Mouse (Mus musculus) v-Abl transformed pro-B cells (cell line): ENCODE data around the gene Fchsd2.

ENCODE experiments used
- in situ Hi-C, 2 experiments: fragments of 400-800 bp; cut with MboI; formaldehyde crosslinking; loops; one replicate each; pipeline ENCODE4 v1.15.1; 2025; ENCODE audit not compliant: unreplicated experiment in 2 of 2

Gene Fchsd2

DNA sequence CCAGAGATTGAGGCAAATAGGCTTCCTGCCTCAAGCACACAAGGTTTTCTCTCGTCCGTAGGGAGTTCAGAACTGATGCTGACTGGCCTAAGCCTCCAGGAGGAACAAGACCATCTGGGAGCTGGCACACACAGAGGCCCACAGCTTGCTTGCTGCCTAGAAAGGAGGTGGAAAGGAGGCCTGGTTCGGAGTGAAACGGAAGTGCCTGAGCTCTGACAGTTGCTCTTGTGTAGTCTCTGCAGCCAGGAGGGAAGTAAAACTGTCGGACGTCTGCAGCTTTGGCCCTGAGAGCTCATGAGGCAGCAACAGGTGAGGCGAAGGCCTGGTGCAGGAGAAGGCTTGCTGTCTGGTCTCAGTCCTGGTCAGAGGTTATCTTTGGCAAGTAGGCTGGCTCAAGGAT lies at the start of gene Fchsd2:
TSS of gene Fchsd2 (plus strand) at position 246 of the 400 bp plus-strand sequence.
- in situ Hi-C loops = no loop called here

DNA sequence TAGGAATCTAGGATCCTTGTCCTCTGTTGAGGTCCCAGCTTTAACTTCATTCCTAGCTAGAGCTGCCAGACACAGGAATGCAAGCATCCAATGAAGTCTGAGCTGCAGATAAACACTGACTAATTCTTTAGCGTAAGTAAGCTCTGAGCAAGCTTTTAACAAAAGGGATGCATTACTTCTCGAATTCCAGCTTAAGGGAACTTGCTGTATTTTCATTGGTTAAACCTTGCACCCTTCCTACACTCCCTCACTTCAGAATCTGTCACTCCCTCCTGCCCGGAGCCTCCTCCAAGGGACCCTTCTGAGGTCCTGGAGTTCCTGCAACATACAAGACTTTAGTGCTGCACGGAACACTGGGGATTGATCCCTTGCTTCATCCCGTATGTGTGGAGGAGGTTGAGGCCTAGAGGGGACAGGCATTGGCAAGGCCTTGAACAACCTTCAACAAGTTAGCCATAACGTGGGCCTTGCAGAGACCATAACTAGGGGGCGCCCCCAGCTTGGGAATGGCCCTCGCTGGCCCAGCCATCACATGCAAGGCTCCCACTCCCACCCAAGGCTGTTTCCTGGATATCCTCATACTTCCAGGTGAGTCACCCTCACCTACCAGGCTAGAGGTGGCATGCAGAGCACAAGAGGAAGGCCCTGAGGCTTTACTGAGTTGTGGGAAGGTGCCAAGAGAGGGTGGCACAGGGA lies 48.7 kb upstream of the Fchsd2 start:
- in situ Hi-C loops = loop anchor here in 1 of 2 experiments (25.0 kb wide), 1 partner anchor 1043 kb away; the partner anchor contains the start of gene Trpc2

DNA sequence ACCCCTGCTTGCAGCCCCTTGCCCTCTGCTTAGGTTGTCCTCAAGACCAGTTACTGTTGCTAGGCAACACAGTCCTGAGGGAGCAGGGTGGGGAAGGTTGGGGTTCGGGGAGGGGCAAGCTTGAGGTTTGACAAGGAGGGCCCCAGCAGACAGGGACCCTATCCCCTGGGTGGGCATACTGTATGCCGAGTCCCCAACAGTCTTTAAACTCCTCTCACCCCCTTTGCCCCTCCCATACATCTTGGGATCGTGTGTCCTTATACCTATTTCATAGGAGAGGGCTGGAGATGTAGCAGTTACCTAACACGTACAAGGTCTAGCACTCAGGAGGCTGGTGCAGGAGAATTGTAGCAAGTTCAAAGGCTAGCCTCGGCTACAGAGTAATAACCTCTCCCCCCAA lies 44.4 kb upstream of the Fchsd2 start:
- in situ Hi-C loops = loop anchor here (5.0 to 25.0 kb wide), 5 partner anchors 51 to 1039 kb away; partner anchors contain the start of gene Trpc2 (in 1 of the 2)

DNA sequence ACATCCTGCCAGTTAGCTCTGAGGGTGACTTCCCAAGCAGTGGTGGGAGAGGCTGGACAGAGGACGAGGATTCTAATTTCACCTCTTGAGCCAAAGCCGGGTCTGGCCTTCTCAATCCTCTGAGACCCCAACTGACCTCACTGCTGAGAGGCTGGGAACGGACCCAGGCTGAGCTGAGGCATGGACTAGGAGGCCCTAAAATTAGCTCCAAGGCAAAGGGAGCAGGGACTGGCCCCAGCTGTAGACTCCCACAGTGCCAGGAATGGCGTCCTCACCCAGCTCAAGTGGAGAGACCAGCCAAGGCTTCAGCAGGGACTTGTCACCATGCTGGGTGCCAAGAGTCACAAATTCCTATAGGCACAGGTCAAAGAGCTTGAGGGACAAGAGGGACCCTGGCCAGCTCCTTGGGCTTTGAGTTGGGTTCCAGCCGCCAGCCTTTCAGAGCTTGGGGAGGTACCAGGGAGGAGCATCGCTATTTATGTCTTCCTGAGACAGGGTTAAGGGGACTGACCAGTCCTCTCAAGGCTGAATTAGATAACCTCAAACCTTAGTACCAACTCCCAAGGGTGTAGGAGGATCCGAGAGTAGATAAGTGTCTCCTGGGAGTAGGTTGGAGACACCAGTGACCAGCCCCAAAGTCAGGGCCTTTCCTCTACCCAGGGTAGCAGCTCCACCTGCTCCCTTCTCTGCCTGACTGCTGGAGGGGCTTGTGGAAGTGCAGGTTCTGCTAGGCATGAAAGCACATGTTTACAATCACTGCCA lies 43.2 kb upstream of the Fchsd2 start:
- in situ Hi-C loops = loop anchor here (5.0 to 25.0 kb wide), 5 partner anchors 52 to 1038 kb away; partner anchors contain the start of gene Trpc2 (in 1 of the 2)

DNA sequence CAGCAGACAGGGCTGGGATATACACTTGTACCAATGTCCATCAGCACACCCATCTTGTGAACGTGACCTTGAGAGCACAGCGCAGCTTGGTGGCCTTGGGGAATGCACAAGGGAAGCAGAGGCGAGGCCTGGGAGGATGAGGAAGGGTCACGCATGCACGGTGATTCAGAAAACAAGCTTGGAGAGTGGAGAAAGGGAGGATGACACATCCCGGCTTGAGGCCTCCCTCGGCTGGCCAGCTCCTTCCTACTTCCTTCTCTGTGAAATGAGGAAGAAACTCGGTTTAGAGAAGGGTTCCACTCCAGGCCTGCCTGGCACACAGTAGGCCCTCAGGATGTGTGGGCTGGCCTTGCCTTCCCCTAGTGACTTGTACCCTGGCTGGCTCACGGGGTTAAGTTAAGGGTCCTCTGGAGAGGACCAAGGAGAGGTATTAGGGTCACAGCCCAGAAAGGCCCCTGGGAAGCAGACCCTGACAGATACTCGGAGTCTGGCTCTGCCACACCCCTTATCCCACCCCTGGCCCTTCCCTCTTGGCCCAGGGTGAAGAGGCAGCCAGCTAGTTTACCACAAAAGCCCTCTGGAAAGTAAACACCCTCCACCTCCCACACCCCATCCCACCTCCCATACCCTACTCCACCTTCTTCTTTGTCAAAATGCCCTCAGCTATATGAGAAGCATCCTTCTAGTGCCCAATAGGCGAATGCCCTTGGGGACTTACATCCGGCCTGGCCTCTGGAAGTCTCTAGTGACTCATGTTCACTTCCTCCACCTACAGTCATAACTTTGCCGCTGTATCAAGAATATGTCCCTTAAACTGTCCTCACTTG lies 41.7 kb upstream of the Fchsd2 start:
- in situ Hi-C loops = no loop called here

DNA sequence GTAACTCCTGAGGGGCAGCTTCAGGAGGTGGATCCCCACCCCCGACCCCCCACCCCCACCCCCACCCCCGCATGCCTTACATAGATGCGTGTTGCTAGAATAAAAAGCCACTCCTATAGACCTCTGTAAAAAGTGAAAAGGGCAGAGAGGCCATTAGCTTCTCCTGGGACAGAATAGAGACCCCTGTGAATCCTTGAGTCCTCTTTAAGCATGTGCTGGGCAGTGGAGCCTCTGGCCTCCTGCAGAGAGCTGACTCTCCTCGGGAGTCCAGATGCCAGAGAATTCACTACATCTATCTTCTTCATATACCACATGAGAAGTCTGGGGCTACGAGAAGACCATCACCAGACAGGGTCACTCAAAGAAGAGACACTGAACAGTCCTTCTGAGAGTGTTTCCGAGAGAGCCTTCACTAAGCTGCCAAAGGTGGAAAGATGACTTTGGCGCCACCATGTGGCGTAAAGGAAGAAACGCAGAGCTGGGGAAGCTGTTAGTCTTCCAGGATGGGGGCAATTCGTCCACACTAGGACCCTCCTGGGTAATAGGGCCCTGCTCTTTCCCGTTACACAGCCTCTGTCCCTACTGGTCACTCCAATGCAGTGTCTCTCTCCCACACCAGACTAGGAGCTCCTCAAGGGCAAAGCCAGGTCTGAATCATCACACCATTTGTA lies 41.0 kb upstream of the Fchsd2 start:
- in situ Hi-C loops = no loop called here

DNA sequence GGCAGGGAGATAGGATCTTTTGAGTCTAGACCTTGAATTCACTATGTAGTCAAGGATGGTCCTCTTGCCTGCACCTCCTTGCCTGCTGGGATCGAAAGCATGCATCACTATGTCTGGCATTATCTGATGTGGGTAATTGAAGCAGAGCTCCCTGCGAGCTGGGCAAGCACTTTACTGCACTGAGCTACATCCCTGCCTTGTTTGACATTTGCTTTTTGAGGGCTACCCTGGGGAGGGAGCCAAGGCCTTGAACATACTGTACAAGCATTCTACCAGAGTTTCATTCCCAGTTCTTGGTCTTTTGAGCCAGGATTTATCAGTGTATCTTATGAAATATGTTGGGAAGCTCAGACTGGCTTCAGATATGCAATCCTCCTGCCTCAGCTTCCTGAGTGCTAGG lies 39.5 kb upstream of the Fchsd2 start:
- in situ Hi-C loops = no loop called here

DNA sequence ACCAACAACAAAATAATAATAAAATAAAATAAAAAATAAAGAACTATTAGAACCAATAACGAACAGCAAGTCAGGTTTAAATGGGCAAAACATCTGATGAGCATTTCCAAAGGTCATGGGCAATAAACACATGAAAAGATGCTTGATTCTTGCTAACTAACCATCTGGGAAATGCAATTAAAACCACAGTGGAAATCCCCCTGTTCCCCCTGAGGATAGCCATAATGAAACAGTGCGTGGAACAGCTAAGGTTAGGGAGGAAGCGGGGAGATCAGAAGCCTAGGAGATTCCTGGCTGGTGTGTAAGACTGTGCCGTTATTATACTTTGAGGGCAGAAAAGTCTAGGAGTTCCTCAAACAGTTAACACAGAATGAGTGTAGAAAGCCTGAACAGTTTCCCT lies 35.4 kb upstream of the Fchsd2 start:
- in situ Hi-C loops = loop anchor here in 1 of 2 experiments (5.0 kb wide), 1 partner anchor 170 kb away; no protein-coding TSS in a partner anchor

DNA sequence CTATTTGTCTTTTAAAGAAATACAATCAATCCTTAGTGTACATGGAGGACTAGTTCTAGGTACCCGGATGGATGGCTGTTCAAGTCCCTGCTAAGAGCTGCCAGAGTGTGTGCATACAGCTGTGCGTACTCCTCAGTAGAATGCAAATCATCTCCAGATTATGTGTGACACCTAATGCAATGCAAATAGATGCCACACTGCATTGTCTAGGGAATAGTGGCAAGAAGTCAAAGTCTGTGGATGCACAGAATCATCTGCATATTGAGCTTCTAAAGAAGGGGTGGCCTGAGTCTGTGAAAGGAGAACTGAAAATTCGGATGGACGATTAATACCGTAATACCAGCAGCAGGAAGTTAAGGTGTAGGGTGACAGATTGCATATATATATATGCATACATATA lies 33.5 kb upstream of the Fchsd2 start:
- in situ Hi-C loops = loop anchor here in 1 of 2 experiments (5.0 kb wide), 1 partner anchor 168 kb away; no protein-coding TSS in a partner anchor

DNA sequence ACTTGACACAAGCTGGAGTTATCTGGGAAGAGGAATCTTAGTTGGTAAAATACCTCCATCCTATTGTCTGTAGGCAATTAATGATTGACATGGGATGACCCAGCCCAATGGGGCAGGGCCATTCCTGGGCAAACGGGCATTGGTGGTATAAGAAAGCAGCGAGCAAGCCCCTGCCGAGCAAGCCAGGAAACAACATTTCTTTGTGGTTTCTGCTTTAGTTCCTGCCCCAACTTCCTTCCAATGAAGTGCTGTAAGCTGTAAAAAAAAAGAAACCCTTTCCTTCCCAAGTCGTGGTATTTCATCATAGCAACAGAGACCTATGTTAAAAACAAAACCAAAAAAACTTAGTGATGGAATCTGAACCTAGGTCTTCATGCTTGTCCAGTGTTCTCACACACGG lies 32.2 kb upstream of the Fchsd2 start:
- in situ Hi-C loops = no loop called here

DNA sequence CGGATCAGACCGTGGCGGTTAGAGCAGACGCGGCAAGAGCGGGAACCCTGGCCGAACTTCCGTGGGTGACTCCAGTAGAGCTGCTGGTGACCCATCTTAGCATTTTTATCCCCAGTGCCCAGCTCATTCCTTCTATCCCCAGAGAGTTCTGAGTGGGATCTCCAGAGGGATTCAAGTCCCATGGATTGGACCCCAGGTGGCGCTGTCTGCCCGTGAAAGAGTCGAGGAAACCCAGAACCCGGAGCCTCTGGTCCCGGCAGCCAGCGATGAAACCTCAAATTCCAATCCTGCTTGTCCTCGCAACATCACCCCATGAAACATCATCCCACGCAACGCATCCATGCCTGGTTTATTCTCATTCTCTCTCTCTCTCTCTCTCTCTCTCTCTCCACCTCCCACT lies 31.3 kb upstream of the Fchsd2 start:
- in situ Hi-C loops = no loop called here

DNA sequence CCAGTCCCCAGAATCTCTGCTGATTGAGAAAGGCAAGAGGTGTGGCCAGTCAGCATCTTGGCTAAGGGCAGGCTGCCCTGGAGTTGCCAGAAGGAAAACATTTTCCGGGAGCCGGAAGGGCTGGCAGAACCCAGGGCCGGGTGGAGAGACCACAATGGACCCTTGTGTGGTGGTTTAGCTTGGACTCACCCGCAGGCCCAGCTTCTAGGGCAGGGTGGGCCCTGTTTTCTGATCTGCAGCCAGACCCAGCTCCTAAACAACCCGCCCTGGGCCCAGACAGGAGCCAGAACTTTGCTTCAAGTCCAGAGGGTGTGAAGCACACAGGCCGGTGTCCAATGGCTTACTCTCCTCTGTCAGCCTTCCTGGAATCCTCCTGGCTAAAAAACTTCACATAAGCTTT lies 30.4 kb upstream of the Fchsd2 start:
- in situ Hi-C loops = no loop called here

DNA sequence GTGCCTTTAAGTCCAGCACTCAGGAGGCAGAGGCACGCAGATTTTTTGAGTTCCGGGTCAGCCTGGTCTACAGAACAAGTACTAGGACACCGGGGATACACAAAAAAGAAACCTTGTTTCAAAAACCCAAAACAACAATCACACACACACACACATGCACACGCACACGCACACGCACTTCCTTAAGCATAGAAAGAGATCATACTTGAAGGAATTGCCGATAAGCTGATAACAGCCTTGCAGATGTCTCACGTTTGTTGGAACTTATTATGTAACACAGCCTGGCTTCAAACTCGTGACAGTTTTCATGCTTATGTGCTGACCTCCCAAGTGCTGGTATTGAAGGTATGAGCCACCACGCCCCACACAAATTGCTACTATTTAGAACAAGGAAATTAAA lies 29.1 kb upstream of the Fchsd2 start:
- in situ Hi-C loops = no loop called here

DNA sequence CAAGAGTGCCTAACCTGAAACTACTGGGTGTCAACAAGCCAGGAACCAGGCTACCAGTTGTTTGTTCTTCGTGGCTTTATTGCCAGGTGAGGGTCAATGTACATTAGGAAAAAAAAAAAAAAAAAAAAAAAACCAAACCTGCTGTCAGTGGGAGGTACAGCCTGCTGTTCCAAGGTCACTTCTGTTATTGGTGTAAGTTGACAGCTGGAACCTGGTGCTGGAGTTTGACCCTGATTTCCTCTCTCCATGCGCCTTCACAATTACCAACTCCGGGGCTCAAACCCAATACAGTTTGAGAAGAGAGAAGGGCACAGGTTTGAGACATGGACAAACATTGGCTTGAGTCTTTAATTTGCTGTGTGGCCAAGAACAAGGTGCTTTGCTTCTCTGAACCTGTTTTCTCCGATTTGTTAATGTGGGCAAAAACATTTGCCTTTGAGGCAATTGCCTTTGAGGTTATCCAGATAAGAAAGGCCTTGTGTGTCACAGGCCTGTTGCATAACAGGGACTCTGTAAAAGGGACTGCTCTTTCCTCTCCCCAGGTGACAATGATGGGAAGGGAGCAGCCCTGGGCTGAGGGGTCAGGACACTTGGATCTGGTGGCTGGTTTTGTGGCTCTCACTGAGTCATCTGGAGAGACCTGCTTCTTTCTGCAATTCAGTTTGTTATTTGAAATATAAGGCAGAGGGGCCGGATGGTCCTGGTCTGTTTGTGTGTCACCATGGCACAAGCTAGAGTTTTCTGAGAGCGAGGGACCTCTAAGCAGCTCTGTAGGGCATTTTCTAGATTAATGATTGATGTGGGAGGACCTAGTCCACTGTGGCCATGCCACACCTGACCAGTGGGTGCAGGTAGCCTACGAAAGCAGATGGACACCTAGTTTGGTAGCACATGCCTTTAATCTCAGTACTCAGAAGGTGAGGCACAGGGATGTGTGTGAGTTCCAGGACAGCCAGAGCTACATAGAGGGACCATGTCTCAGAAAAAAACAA lies 27.7 kb upstream of the Fchsd2 start:
- in situ Hi-C loops = loop anchor here in 1 of 2 experiments (5.0 kb wide), 1 partner anchor 42 kb away; no protein-coding TSS in a partner anchor

DNA sequence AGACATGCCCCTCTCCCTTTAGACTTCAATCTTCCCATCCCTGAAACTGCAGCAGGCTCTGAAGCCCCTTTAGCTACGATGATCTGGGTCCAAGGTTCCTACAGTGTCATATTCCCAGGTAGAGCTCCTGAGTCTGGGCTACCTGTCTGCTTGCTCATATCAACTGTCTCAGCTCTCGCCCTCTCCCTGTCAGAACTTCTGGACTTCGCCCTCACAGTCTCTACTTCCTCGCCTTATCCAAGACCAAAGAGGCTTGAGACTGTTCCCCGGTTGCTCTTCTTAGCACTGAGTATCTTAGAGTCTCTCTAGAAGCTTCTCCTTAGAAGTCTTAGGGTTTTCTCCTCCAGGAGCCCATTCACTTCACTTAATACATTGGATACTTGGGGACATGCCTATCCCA lies 26.7 kb upstream of the Fchsd2 start:
- in situ Hi-C loops = loop anchor here in 1 of 2 experiments (5.0 kb wide), 1 partner anchor 41 kb away; no protein-coding TSS in a partner anchor

DNA sequence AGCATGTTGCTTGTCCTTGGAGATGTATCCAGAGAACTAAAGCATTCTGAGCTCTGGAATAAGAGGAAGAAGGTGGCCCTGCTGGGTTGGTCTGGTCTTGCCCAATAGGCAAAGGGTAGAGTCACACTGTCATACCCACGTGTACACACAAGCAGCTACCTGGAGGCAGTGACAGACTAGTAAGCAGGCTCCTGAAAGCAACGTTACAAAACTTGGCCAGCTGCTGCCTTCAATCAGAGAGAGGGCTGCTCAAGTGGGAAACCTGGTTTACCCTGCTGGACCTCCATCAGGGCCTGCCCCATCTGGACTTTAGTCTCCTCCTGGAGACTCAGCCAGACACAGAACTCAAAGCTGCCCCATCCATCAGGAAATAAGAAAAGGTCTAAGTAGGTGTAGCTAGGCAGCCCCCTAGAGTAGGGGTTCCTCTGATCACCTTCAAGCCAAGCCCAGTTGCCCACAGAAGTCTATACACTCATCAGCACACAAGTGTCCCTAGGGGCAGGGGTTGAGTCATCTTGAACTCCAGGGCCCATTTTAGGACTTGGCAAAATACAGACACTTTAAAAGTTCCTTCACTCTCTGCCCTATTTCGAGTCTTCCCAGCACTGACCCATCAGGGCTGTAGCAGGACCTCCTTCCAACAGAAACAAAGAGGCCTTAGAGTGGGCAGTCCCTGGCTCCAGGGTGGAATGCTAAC lies 25.9 kb upstream of the Fchsd2 start:
- in situ Hi-C loops = loop anchor here in 1 of 2 experiments (5.0 kb wide), 1 partner anchor 41 kb away; no protein-coding TSS in a partner anchor

DNA sequence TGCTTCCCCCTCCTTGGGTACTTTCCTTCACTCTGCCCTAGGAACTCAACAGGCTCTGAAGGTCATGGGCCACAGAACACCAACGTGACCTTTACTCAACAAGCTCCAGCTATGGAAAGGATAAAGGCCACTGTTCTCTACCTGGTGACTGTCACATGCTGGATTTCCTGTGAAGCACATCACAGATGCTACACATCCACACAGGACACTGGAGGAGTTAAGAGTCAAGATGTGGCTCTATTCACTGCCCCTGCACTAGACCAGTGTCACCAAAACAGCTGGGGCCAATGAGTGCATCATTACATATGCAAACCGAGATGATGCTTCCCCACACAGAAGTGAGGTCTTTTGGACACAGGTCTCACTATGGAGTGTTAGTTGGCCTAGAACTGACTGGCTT lies 25.1 kb upstream of the Fchsd2 start:
- in situ Hi-C loops = loop anchor here in 1 of 2 experiments (5.0 kb wide), 1 partner anchor 40 kb away; no protein-coding TSS in a partner anchor

DNA sequence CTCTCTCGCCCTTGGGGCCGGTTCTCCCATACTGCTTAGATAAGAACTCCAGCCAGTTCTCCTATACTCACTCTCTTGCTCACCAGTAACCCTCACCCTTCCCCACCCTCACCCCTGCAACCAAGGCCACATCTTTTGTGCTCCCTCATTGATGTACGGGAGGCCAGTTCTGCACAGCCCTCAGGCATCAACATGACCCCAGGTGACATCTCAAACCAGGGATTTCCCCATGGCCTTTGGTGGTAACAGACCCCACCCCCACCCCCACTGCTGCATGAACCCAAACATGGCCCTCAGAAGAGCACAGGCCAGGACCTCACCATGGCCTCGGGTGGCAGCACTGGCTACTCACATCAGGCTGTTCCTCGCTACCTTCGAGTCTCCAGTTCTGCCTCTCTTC lies 23.4 kb upstream of the Fchsd2 start:
- in situ Hi-C loops = loop anchor here in 1 of 2 experiments (5.0 kb wide), 1 partner anchor 38 kb away; no protein-coding TSS in a partner anchor
